Mouse (Mus musculus) liver, embryonic 16.5 days (tissue): ENCODE results near the gene Rnf38. TPM values are rescaled to one million over a fixed set of nuclear protein-coding genes. Genes with fewer than 3 reads are reported as not detected.

ENCODE experiments used
- ATAC-seq: fragments of 200-750 bp; cut with Nextera tagmentation; 2 replicates; pipeline ENCODE4 v1.8.0; 2017; ENCODE audit warnings: low read depth, mild to moderate bottlenecking, moderate number of reproducible peaks, moderate library complexity
- H3K27ac ChIP-seq: fragments of 300-500 bp; sonication (generic); 2 replicates; pipeline ENCODE4 v1.5.1; 2014; ENCODE audit warnings: mild to moderate bottlenecking, low read length
- H3K27me3 ChIP-seq: fragments of 300-500 bp; sonication (generic); 2 replicates; pipeline ENCODE4 v1.6.1; 2014; ENCODE audit warnings: low read depth, low read length, mixed read lengths; ENCODE audit not compliant: control insufficient read depth, insufficient read depth
- H3K36me3 ChIP-seq: fragments of 300-500 bp; sonication (generic); 2 replicates; pipeline ENCODE4 v1.6.1; 2014; ENCODE audit warnings: mild to moderate bottlenecking; ENCODE audit not compliant: control insufficient read depth, insufficient read depth
- H3K4me1 ChIP-seq: fragments of 300-500 bp; sonication (generic); 2 replicates; pipeline ENCODE4 v1.6.1; 2014; ENCODE audit warnings: low read depth, low read length, mixed read lengths; ENCODE audit not compliant: control insufficient read depth
- H3K4me2 ChIP-seq: fragments of 300-500 bp; sonication (generic); 2 replicates; pipeline ENCODE4 v1.6.1; 2014; ENCODE audit warnings: low read depth, low read length, mixed read lengths
- H3K4me3 ChIP-seq: fragments of 300-500 bp; sonication (generic); 2 replicates; pipeline ENCODE4 v1.5.1; 2014; ENCODE audit warnings: low read depth, mild to moderate bottlenecking, low read length
- H3K9ac ChIP-seq: fragments of 300-500 bp; sonication (generic); 2 replicates; pipeline ENCODE4 v1.6.1; 2014; ENCODE audit warnings: low read depth, low read length
- H3K9me3 ChIP-seq: fragments of 300-500 bp; sonication (generic); replicated peaks from 2 replicates; pipeline ENCODE4 v1.6.1; 2016; ENCODE audit warnings: low read length; ENCODE audit not compliant: control insufficient read depth
- WGBS: fragments of 180-500 bp; shearing (Covaris S2); extraction: QIAGEN DNeasy Blood & Tissue Kit; methylation state at CpG from one replicate; pipeline ENCODE4 v1.1.7; 2014; ENCODE audit not compliant: insufficient replicate concordance; 5-methylcytosine and 5-hydroxymethylcytosine counted together
- polyA plus RNA-seq: library from polyadenylated mRNA; unstranded; fragments of >200 nt; fragmentation: Nextera tagmentation; extraction: Ambion mirVana; gene quantifications from 2 replicates; pipeline ENCODE4 v1.2.1, GENCODE M21; 2015

The Rnf38 gene
- 9.5 and 12.1 TPM in 2 replicates for polyA plus RNA-seq

GRCm38 (mm10) chr4:44233713-44234003 lies at the start of gene Rnf38:
Rnf38 (minus strand) TSS chr4:44233789.
- H3K4me2 ChIP-seq: peak within 1 kb of the TSS; percentile 85

GRCm38 (mm10) chr4:44281597-44282265 lies 48.1 kb upstream of the Rnf38 start:
- Histone ChIP-seq H3K4me1 (no peaks in the 10 kb centered on the region), H3K9ac (no peak overlapping the region), H3K4me2 (no peak overlapping the region), H3K27me3 (no peaks in the 10 kb centered on the region), H3K9me3 (no peaks in the 10 kb centered on the region), H3K4me3 (no peak overlapping the region), H3K27ac (no peak overlapping the region), H3K36me3 (no peaks in the 10 kb centered on the region)
- 50% methylated on average over 7 of the region's 7 CpGs for WGBS
- no peak for ATAC-seq

More at GRCm38 (mm10) chr4:44233713-44234003, at the start of gene Rnf38:
- Histone ChIP-seq H3K9me3 (no peaks in the 10 kb centered on the region), H3K36me3 (no peaks in the 10 kb centered on the region), H3K9ac (peak within 1 kb of the TSS; percentile 81), H3K27ac (peak within 1 kb of the TSS; percentile 90), H3K4me1 (peaks cover 18% of the 10 kb centered on the region), H3K4me3 (peak within 1 kb of the TSS; percentile 76), H3K27me3 (peaks cover 15% of the 10 kb centered on the region)
- WGBS: 0% methylated on average over 14 of the region's 61 CpGs
- no peak for ATAC-seq

GRCm38 (mm10) chr4:44271134-44271533 lies 37.5 kb upstream of the Rnf38 start:
- H3K4me3 ChIP-seq: no peak overlapping the region
- no peak overlapping the region for H3K9ac ChIP-seq
- H3K4me1 ChIP-seq: no peaks in the 10 kb centered on the region
- H3K9me3 ChIP-seq: no peaks in the 10 kb centered on the region
- no peak overlapping the region for H3K27ac ChIP-seq
- no peaks in the 10 kb centered on the region for H3K27me3 ChIP-seq
- 42% methylated on average over 5 of the region's 5 CpGs for WGBS
- ATAC-seq: no peak
- H3K36me3 ChIP-seq: no peaks in the 10 kb centered on the region
- H3K4me2 ChIP-seq: no peak overlapping the region

DNA sequence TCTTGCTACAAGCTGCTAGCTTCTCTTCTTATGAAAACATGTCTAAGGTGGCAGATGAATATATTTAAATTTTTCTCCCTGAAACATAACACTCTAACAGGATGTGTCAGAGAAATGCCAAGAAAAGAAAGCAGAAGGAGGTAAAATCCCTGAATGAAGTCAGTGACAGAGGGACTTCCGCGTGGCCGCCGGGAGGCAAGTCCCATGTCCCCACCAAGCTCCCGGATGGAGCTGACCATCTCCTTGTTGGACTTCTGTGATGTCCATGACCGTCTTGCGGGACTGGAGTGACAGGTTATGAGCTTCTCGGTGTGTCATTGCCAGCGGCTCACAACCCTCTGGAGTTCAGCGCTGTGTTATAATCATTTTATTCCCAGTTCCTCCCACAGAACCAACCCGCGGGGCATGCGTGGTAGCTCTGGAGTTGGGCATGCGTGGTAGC lies 35.8 kb upstream of the Rnf38 start:
- no peaks in the 10 kb centered on the region for H3K9me3 ChIP-seq
- no peaks in the 10 kb centered on the region for H3K27me3 ChIP-seq
- no peaks in the 10 kb centered on the region for H3K4me1 ChIP-seq
- H3K9ac ChIP-seq: no peak overlapping the region
- H3K4me2 ChIP-seq: no peak overlapping the region
- H3K36me3 ChIP-seq: no peaks in the 10 kb centered on the region
- H3K4me3 ChIP-seq: no peak overlapping the region
- WGBS: 77% methylated on average over 14 of the region's 14 CpGs
- no peak for ATAC-seq
- H3K27ac ChIP-seq: no peak overlapping the region

DNA sequence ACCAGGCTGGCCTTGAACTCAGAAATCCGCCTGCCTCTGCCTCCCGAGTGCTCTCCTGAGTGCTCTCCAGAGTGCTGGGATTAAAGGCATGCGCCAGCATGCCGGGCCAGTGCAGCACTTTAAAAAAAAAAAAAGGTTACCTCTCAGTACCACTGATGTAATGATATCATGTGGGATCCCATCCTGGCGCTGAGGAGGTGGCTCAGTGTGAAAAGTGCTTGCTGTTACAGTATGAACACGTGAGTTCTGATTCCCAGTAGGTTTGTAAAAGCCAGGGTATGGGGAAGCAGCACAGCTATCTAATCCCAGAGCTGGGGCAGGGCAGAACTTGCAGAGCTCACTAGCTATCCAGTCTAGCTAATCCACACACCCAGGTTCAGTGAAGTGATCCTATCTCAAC lies 33.8 kb upstream of the Rnf38 start:
- WGBS: 58% methylated on average over 6 of the region's 6 CpGs
- no peaks in the 10 kb centered on the region for H3K4me1 ChIP-seq
- no peaks in the 10 kb centered on the region for H3K27me3 ChIP-seq
- H3K9me3 ChIP-seq: no peaks in the 10 kb centered on the region
- no peak overlapping the region for H3K4me2 ChIP-seq
- ATAC-seq: no peak
- H3K36me3 ChIP-seq: no peaks in the 10 kb centered on the region
- no peak overlapping the region for H3K9ac ChIP-seq
- H3K4me3 ChIP-seq: no peak overlapping the region
- no peak overlapping the region for H3K27ac ChIP-seq

DNA sequence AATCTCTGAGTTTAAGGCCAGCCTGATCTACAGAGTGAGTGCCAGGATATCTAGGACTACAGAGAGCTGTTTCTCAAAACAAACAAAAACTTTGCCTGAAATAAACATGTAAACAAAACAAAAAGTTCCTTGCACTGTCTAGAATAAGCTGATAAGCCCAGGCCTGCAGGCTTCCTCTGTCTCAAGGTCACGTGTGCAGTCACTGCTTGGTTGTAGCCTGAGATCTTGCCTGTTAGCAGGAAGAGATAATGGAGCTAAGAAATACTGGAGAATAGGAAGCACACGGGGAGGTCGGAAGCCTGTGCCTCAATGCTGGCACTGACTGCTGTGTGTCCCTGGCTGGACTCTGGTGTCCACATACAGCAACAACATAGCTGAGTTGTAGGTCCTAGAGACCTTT lies 31.9 kb upstream of the Rnf38 start:
- H3K9me3 ChIP-seq: no peaks in the 10 kb centered on the region
- WGBS: 52% methylated on average over 3 of the region's 3 CpGs
- H3K36me3 ChIP-seq: no peaks in the 10 kb centered on the region
- H3K4me2 ChIP-seq: no peak overlapping the region
- no peaks in the 10 kb centered on the region for H3K27me3 ChIP-seq
- no peak for ATAC-seq
- no peaks in the 10 kb centered on the region for H3K4me1 ChIP-seq
- H3K4me3 ChIP-seq: no peak overlapping the region
- H3K27ac ChIP-seq: no peak overlapping the region
- H3K9ac ChIP-seq: no peak overlapping the region

DNA sequence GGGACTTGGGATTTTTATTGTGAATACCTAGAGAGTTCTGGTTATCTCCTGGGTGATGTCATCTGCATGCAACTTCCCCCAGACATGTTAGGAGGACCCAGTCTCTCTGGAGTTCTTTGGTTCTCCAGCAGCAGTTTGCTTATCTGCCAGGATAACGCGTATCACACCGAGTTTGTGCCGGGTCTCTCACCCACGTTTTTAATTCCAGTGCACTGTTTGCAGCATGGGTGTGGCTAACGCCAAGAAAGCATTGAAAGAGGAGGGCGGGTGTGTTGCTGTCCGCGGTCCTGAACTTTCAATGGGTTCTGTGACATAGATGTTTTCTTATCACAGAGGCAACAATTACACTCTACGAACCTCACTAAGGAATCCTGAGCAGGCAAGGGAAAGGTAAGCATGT lies 26.7 kb upstream of the Rnf38 start:
- no peak for ATAC-seq
- Histone ChIP-seq H3K4me2 (no peak overlapping the region), H3K27ac (no peak overlapping the region), H3K36me3 (no peaks in the 10 kb centered on the region), H3K27me3 (no peaks in the 10 kb centered on the region), H3K9me3 (no peaks in the 10 kb centered on the region), H3K4me1 (no peaks in the 10 kb centered on the region), H3K9ac (no peak overlapping the region), H3K4me3 (no peak overlapping the region)
- 2% methylated on average over 10 of the region's 10 CpGs for WGBS

DNA sequence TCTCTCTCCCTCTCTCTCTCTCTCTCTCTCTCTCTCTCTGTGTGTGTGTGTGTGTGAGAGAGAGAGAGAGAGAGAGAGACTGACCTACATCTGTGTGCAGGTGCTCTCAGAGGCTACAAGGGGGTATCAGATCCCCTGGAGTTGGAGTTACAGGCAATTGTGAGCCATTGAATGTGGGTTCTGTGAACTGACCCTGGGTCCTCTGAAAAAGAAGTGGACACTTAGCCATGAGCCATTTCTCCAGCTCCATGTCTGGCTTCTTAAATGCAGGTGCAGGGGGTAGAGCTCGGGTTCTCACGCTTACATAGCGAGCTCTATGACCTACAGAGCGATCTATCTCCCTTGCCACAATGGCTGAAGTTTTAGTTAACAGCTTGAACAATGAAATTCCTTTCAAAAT lies 25.5 kb upstream of the Rnf38 start:
- ATAC-seq: no peak
- Histone ChIP-seq H3K9me3 (no peaks in the 10 kb centered on the region), H3K27me3 (no peaks in the 10 kb centered on the region), H3K27ac (no peak overlapping the region), H3K4me2 (no peak overlapping the region), H3K9ac (no peak overlapping the region), H3K4me3 (no peak overlapping the region), H3K36me3 (no peaks in the 10 kb centered on the region), H3K4me1 (no peaks in the 10 kb centered on the region)
- 56% methylated on average over 4 of the region's 4 CpGs for WGBS

DNA sequence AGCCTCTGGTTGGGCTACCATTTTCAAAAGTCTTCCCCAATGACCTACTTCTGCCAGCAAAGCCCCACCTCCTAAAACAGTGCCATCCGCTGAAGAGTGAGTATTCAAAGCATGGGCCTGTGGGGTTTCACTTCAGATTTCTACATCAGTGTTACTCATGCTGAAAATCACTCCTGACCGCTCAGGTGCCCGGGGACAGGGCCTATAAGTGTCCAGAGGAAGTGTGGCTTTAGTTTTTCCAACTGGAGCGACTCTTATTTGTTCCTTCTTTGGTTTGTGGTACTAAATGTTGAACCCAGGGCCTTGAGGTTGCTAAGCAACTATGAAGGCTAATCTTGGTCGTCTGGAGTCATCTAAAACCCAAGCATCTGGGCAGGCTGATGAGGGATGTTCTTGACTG lies 21.0 kb upstream of the Rnf38 start:
- Histone ChIP-seq H3K4me1 (peaks cover 4% of the 10 kb centered on the region), H3K9me3 (no peaks in the 10 kb centered on the region), H3K4me3 (no peak overlapping the region), H3K4me2 (no peak overlapping the region), H3K36me3 (no peaks in the 10 kb centered on the region), H3K9ac (no peak overlapping the region), H3K27ac (no peak overlapping the region), H3K27me3 (peaks cover 6% of the 10 kb centered on the region)
- no peak for ATAC-seq
- WGBS: 57% methylated on average over 5 of the region's 5 CpGs
